Mouse (Mus musculus) stomach, postnatal 0 days (tissue): ENCODE data around the gene Haus3.

ENCODE experiments used
- CTCF ChIP-seq: IDR thresholded peaks from 2 replicates; pipeline ENCODE4 v1.5.1; 2016; ENCODE audit warnings: antibody characterized with exemption, low read depth, mild to moderate bottlenecking, moderate library complexity
- EP300 ChIP-seq: optimal IDR thresholded peaks from 2 replicates; pipeline ENCODE3; 2016; ENCODE audit warnings: antibody characterized with exemption

DNA sequence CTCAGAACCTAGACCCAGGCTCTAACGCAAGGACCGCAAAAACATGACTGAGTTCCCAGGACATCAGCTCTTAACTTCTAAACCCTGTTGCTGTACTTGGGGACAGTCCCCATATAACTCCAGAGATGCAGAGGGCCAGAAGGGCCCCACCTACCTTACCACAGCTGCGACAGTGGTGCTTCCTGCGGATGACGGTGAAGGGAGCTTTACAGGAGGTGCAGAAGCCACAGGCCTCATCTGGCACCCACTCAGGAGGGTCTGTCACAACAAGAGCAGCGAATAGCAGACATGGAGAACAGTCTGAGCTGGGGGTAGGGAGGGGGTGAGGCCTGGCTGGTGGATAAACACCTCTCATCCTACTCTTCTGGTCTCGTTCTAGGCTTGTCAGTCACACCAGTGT lies 27.1 kb upstream of the Haus3 start:
- no peak for TF ChIP-seq CTCF
- no peak for TF ChIP-seq EP300
